Mouse (Mus musculus) layer of hippocampus, adult 8-10 months (tissue): ENCODE measurements around the gene Eif2ak2. TPM values are rescaled to one million over a fixed set of nuclear protein-coding genes. Genes with fewer than 3 reads are reported as not detected.
A peak's percentile ranks its signal among the peaks of the same experiment; 100 is the strongest.

Experiments
- DNase-seq, 2 experiments: peaks; one replicate each; pipeline ENCODE4 v3.0.0; 2022; ENCODE audit warnings: low spot score in 2 of 2
- total RNA-seq, 4 experiments: library from RNA; stranded (reverse); gene quantifications; 2 replicates each; pipeline ENCODE4 v1.2.4; 2022

Gene Eif2ak2
- 10 to 100 TPM in 1 of 4 experiments, 1 to 10 TPM in 3; 4.2 to 10.4 (median 6.5) TPM for total RNA-seq

DNA sequence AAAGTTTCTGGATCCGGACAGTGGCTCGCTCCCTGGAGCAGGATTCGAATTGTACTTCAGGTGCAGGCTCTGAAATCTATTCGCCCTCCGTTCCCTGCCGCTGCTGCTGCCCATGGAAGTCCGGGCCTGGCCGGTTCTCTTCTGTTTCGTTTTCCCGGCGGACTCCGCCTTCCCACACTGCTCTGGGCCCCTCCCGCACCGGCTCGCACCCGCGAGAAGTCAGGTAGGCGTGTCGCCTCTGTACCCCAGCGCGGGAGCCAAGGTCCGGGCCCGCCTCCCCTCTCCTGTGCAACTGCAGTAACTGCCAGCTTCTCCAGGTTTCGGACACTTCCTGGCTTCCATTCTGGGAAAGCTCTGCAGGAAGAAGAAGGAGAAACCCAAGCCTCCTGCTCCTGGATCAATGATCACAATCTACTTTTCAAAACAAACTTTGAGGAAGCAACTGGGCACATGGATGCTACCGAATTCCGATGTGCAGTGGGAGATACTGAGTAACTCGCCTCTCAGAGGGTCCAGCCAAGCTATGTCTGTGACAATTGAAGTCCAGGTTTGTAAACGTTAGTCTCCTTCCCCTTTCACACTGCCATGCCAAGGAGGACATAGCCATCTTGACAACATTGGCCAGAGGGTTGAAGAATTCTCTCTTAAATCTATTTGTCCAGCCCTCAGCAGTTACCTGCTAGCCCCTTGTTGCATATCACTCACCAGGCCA, at the start of gene Eif2ak2:
Gene Eif2ak2, minus strand, starts transcription at position 173 of the 712 bp plus-strand sequence.
- peak; percentile 15 to 25 for DNase-seq

- DNase-seq: no peak
Measured at GRCm38 (mm10) chr17:78917696-78918095, 35.3 kb upstream of the Eif2ak2 start.

DNA sequence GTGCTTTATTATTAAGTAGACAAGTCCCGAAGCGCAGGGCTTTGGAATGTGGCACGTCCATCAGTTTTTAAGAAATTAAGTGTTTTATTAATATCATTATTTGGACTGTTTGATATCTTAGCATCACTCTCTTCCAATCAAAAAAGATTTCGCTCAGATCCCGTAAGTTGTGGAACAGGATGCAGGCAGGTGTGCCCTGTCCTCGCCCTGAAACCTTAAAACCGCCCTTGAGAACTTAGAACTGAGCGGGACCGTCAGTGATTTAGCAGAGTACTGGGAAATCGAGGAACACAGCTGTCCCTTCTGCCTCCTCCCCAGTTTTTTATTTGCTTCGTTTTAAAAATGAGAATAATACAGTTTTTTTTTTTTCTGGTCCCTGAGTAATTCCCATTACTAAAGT, 34.5 kb upstream of the Eif2ak2 start:
- no peak for DNase-seq

DNA sequence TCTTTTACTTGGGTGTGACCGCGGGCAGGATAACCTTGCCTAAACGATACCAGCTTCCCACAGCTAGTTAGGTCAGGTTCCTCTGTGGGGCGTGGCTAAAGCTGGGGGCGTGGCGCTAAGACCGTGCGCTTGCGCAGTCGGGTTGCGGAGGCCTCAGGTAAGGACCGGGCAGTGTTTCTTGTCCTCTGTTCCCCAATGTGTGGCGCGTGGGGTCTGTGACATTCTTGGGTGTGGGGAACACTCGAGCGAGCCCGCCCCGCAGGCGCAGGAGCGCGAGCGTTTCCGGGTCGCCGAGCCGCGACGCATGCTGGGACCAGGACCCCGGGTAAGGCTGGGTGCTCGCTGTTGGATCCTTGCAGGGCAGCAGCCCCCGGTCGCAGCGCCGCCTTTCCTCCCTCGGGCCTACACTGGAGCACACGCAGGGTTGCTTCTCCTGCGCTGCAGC, 34.0 kb upstream of the Eif2ak2 start, which contains the start of gene Cebpzos:
Gene Cebpzos, plus strand, starts transcription at position 132 of the 445 bp plus-strand sequence.
- peak; percentile 87 for DNase-seq

GRCm38 (mm10) chr17:78915772-78916171, 33.4 kb upstream of the Eif2ak2 start:
- DNase-seq: no peak

DNA sequence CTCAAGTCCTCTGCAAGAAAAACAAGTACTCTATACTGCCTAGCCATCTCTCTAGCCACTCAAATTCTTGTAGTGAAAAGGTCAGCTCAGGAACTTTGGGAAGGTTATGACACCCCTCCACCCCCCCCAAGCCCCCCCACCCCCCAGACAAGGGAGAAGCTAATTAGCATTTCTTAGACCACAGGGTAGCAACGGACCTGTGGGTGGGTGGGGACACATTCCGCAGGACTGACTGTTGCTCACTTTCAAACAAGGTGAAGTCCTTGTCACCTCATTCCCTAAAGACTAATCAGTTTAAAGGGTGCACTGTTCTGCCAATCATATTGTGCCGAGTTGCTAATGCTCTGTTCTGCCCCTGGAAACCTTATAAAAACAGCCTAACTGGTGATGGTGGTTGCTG, 31.5 kb upstream of the Eif2ak2 start:
- no peak for DNase-seq

GRCm38 (mm10) chr17:78912861-78913281, 30.5 kb upstream of the Eif2ak2 start:
- DNase-seq: no peak

GRCm38 (mm10) chr17:78909374-78909773, 27.0 kb upstream of the Eif2ak2 start:
- DNase-seq: no peak

GRCm38 (mm10) chr17:78906892-78907291, 24.5 kb upstream of the Eif2ak2 start, which contains the start of gene Sult6b1:
TSS of gene Sult6b1 (minus strand) at chr17:78906992.
- no peak for DNase-seq

DNA sequence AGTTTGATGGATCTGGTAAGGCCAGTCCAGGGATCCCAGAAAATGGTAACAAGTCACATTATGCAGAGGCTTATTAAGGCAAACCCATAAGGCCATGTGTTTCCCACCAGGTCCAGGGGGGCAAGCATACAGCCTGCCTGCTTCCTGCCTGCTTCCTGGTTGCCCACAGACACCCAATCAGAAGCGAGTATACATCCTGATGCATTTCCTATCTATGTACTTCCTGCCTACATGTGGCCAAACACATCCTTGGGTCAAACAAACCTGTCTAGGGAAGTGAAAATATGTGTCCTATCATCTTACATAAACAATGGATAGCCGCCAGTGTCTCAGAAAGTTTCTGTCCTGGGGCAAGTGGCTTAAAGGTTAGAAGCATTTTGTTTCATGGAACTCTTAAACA, 20.8 kb upstream of the Eif2ak2 start:
- DNase-seq: no peak

- DNase-seq: peak in 1 of 2 experiments; percentile 14
Measured at GRCm38 (mm10) chr17:78895394-78895793, 13.0 kb upstream of the Eif2ak2 start.

GRCm38 (mm10) chr17:78894991-78895390, 12.6 kb upstream of the Eif2ak2 start:
- no peak for DNase-seq

- no peak for DNase-seq
Measured at GRCm38 (mm10) chr17:78891020-78891419, 8.6 kb upstream of the Eif2ak2 start.

- no peak for DNase-seq
Measured at GRCm38 (mm10) chr17:78889184-78889583, 6.8 kb upstream of the Eif2ak2 start.

GRCm38 (mm10) chr17:78888554-78888953, 6.2 kb upstream of the Eif2ak2 start:
- DNase-seq: no peak

- DNase-seq: no peak
Measured at GRCm38 (mm10) chr17:78885286-78886065, 3.1 kb upstream of the Eif2ak2 start.

DNA sequence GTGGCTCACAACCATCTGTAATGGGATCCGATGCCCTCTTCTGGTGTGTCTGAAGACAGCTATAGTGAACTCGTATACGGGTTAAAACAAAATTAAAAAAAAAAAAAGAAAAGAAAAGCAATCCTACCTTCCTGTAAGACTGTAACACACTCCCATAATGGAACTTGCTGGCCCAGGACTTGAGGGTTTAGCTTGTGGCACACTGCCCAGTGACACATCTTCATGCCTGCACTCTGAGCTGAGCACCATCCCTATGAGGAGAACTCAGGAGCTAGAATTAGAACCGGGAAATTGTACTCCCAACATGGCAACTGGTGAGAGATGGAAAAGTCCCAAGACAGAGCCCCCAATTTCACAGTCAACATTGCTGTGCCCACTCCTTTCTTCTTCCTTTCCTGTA, 918 bp upstream of the Eif2ak2 start:
- DNase-seq: no peak

DNA sequence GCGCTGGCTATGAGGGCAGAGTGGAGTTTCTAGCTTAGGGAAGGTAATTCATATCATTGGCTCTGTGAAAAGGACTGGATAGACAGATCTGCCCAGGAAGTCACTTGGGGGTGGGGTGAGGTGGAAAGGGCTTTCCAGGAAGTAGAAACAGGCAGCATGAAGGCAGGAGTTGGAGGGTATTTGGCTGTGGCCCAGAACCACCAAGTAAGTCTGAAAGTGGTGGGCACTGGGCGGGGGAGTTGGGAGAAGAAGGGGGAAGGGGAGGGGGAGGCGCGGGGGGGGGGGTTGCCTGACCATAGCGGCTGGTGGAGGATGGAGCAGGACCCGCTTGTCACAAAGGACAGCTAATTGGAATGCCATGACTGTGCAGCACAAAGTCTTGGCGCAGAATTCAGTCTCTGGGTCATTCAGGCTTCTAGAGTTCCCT, 482 bp downstream of the Eif2ak2 start:
- DNase-seq: no peak

GRCm38 (mm10) chr17:78873886-78874285, 8.5 kb downstream of the Eif2ak2 start:
- no peak for DNase-seq

DNA sequence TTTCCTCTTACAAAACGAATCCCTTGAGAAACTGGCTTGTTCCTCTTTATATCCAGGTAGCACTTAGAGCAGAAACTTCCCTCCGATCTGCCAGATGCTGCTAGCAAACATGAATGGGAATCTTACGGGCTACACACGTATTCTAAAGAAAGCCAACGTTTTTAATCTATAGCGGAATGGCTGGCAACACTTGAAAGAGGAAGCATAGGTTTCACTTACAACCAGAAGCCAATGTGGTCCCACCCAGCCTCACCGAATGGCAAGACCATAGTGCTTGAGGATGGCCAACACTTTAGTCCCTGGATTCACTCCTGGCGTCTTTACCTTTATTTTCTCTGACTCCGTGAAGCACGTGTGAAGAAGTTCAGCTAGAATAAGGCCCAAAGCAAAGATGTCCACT, 26.1 kb downstream of the Eif2ak2 start:
- no peak for DNase-seq

DNA sequence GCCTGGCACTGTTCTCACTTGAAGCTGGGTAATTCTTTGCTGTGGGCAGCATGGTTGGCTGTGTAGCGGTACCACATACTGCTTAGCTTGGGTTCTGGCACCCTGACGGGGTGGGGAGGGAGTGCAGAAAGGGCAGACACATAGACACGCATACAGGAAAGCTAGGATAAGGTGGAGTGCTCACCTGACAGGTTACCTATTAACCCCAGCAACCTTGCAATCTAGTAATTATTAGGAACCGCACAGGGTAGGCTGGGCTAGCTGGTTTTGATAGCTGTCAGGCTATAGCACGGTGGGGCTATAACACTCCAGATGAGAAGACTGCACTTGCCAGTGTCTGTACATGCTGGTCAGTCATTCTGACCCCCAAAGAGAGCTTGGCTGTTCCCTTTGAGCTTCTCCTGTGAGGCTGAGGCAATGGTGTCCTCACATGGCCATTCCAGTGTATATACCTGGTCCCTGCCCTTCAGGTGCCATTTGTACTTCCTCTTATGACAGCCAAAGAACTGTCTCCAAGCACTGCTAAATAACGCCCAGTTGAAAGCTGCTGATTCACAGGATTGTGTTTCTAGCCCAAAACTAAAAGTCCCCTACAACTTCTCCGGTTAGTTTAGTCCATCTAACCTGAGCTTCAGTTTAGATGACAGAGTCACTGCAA, 40.0 kb downstream of the Eif2ak2 start:
- DNase-seq: no peak

DNA sequence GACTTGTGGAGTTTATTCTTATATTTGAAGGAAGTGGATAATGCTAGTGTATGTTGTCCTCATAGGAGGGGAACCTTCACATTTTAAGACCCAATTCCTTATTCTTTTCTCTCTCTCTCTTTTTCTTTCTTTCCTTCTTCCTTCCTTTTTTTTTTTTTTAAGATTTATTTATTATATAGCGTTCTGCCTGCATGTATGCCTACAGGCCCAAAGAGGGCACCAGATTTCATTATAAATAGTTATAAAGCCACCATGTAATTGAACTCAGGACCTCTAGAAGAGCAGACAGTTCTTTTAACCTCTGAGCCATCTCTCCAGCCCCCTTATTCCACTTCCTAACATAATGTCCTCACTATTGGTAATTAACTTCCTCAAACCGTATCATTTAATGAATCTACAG, 46.3 kb downstream of the Eif2ak2 start:
- DNase-seq: no peak
